Mouse (Mus musculus) gonadal fat pad, adult 2 months (tissue): ENCODE results near the gene Skint1. TPM values are rescaled to one million over a fixed set of nuclear protein-coding genes. Genes with fewer than 3 reads are reported as not detected.
"Not testable (repeated sequence)": the region's sequence is repeated elsewhere in the genome, so short reads cannot be mapped to it uniquely, and the experiment has no call there.

Source experiments
- DNase-seq: peaks from one replicate; pipeline ENCODE4 v3.0.0-alpha.2; 2012; ENCODE audit warnings: low read depth
- polyA plus RNA-seq: library from polyadenylated mRNA; depleted of rRNA; stranded (reverse); fragments of >200 nt; gene quantifications from 2 replicates; pipeline ENCODE4 v1.2.3, GENCODE M21; 2012; rRNA removed

Gene Skint1
- not detected in 2 replicates for polyA plus RNA-seq

DNA sequence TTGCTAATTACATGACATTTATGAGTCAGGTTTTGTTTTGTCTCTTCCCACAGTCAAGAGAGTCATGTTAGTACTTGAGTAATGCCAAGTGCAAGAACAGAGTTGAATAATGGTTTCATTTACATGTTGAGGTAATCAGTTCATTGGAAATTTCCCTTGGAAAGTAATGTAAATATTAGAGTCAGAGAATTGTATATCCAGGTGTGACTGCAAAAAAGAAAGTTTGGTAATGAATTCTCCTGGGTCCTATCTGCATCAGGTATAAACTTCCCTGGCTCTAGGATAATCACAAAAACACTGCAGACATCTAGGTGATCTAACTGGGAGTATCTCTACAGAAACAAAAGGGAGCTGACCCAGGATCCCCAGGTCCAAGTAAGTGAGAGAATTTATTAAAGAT lies at the start of gene Skint1:
TSS of gene Skint1 (plus strand) at position 301 of the 400 bp plus-strand sequence.
- no peak for DNase-seq

DNA sequence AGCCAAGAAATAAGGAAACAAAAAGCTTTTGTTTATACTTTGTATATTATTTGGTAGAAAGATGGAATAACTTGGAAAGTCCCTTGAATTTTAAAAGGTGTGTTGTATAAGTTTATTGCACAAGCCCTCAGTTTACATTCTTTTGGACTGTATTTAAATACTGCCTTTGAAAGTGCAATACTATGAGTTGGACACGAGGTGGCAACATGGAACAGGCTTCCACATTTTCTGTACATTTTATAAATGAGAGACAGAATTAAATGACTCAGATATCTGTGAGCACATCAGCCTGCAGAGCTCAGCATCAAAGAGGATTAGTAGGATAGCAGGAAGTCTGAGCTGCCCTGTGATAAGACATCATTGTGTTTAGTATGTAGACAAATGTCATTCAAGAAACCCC lies 44.8 kb upstream of the Skint1 start:
- no peak for DNase-seq

DNA sequence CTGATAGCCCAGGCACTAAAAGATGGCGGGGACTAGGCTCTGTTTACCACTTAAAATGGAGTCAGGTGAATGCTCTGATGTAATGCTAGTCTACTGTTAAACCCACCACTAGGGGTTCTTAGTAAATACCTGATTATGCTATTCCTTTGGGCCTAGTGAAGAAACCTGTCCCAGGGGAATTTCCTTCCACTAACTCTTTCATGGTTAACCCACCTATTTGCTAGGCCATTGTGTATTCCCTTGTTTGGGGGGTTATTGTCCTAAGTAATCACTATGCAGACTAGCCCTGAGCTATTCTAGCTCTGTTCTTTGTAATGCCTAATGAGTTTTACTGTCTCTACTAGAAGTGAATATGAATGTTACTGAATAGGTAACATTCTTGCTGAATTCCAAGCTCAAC lies 42.8 kb upstream of the Skint1 start:
- not testable (repeated sequence) for DNase-seq

DNA sequence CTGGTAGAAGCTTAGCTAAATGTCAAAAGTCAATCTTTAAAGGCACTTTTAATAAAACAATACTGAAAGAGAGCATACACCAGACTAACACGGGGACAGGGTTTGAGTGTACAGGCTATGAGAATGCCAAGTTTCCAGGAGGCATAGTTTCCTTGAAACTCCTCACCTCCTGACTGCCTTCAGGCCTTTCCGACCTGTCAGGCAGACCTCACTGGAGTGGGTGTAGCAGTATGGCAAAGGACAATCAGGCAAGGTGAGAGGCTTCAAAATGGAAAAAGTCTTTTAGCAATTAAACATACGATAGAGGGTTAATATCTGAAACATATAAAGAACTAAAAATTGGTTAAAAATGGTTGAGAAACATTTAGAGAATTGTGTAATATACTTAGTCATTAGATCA lies 42.4 kb upstream of the Skint1 start:
- DNase-seq, result no peak

DNA sequence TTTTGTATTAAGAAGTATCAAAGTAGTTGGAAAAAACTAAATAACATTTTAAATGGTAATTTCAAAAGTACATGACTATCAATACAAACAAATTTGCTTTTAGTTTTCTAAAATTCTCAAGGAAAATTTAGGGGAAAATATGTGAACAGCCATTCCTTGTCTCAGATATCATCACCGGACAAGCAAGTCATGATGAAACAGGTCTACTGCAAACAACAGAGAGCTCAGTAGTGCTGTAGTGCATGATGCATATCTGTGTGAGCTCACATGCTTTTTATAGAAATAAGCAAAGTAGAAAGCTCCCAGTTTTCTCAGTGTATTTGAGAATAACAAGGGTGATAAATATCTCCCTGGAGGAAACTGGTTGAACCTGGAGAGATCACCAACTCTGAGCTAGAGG lies 33.4 kb upstream of the Skint1 start, which contains the start of gene Skint7:
TSS of gene Skint7 (plus strand) at position 301 of the 400 bp plus-strand sequence.
- DNase-seq, result no peak

DNA sequence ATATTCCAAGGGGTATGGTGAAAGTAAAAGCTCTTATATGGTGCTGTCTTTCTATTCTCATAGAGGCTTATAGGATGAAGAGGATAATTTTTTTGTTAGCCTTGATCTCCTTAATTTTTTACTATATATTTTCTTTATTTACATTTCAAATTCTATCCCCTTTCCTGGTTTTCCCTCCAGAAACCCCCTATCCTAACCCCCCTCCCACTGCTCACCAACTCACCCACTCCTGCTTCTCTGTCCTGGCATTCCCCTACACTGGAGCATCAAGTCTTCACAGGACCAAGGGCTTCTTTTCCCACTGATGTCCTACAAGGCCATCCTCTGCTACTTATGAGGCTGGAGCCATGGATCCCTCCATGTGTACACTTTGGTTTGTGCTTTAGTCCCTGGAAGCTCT lies 65.6 kb downstream of the Skint1 start, which contains the start of gene Skint4:
TSS of gene Skint4 (plus strand) at position 301 of the 400 bp plus-strand sequence.
- DNase-seq, result no peak

Other genes with a start within 250 kb of the Skint1 start
- 2.0 and 3.9 TPM in 2 replicates for gene Slc5a9, start 103.4 kb upstream of the Skint1 start, polyA plus RNA-seq
- not detected in 2 replicates for gene Skint8, start 86.9 kb upstream of the Skint1 start, polyA plus RNA-seq
- not detected in 2 replicates for gene Skint7, start 33.3 kb upstream of the Skint1 start, polyA plus RNA-seq
- gene Skint4, start 65.7 kb downstream of the Skint1 start, polyA plus RNA-seq, result not detected in 2 replicates
- gene Skint3, start 226.0 kb downstream of the Skint1 start, polyA plus RNA-seq, result 0.07 TPM in 1 of 2 replicates, not detected in the other